Mouse (Mus musculus) myocyte (in vitro differentiated cells): ENCODE measurements around the gene 1700016H13Rik.

ENCODE experiments used
- POLR2A ChIP-seq: IDR thresholded peaks from one replicate; pipeline ENCODE4 v1.6.1; 2011; ENCODE audit warnings: low read depth, mild to moderate bottlenecking, control low read depth, moderate library complexity; ENCODE audit not compliant: insufficient read length
- USF1 ChIP-seq: IDR thresholded peaks from one replicate; pipeline ENCODE4 v1.6.1; 2011; ENCODE audit warnings: low read depth, mild to moderate bottlenecking, control low read depth, moderate library complexity

- TF ChIP-seq POLR2A: no peak
- no peak for TF ChIP-seq USF1
Observed at GRCm38 (mm10) chr5:103654225-103654624, 1.6 kb downstream of the 1700016H13Rik start.
